Mouse (Mus musculus) liver, embryonic 14.5 days (tissue): Measurements from ENCODE around the gene Nup155.

ENCODE experiments used
- CTCF ChIP-seq: IDR thresholded peaks from 2 replicates; pipeline ENCODE4 v1.5.1; 2016; ENCODE audit warnings: antibody characterized with exemption, low read depth, control low read depth
- EP300 ChIP-seq: IDR thresholded peaks from 2 replicates; pipeline ENCODE4 v1.6.1; 2016; ENCODE audit warnings: antibody characterized with exemption, low read depth

DNA sequence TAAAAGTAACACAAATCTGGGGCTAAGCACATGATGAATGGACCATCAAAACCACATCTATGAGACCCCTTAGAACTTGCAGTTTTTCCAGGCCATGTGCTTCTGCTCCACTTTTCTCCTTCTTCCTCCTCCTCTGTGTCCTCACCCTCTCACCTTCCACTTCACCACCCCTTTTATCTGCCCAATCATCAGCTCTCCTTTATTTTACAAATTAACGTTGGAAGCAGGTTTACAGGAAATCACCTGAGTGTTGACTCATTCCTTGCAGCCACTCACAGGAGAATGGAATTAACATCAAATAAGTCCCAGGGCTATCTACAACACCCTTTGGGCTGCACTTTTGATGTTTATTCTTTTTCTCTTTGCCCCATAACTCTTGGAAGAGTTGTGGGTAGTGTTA, 52.8 kb downstream of the Nup155 start:
- TF ChIP-seq EP300 (no peak), CTCF (no peak)
